Mouse (Mus musculus) c-Kit-positive CD71-positive TER-119-negative erythroid progenitor cells, embryonic 14.5 days (primary cell): ENCODE data around the gene Tstd3.
"Not testable (repeated sequence)": the region's sequence is repeated elsewhere in the genome, so short reads cannot be mapped to it uniquely, and the experiment has no call there.

ENCODE experiments used
- DNase-seq: peaks from one replicate; pipeline ENCODE4 v3.0.0-alpha.2; 2013; ENCODE audit warnings: low read depth

The Tstd3 gene

GRCm38 (mm10) chr4:21745723-21746122 is 21.3 kb downstream of the Tstd3 start:
- no peak for DNase-seq

- DNase-seq: not testable (repeated sequence)
Measured at GRCm38 (mm10) chr4:21744142-21744541, 22.9 kb downstream of the Tstd3 start.

GRCm38 (mm10) chr4:21739169-21739568 is 27.8 kb downstream of the Tstd3 start:
- DNase-seq: no peak

GRCm38 (mm10) chr4:21727615-21728165 is 39.3 kb downstream of the Tstd3 start, which contains the start of gene Ccnc:
Gene Ccnc (plus strand): TSS chr4:21727701.
- peak; percentile 88 for DNase-seq

GRCm38 (mm10) chr4:21726912-21727614 is 39.9 kb downstream of the Tstd3 start:
- DNase-seq: peak; percentile 63

GRCm38 (mm10) chr4:21722752-21723334 is 44.2 kb downstream of the Tstd3 start:
- DNase-seq: no peak

- DNase-seq: peak; percentile 71
Measured at GRCm38 (mm10) chr4:21712147-21712546, 54.9 kb downstream of the Tstd3 start.
